Mouse (Mus musculus) ES-Bruce4 (cell line): ENCODE results near the gene Tcp10a.

Source experiments
- CTCF ChIP-seq: IDR thresholded peaks from one replicate; pipeline ENCODE4 v1.8.1; 2011; ENCODE audit warnings: low read depth, low read length
- POLR2A ChIP-seq: IDR thresholded peaks from one replicate; pipeline ENCODE4 v1.8.1; 2011; ENCODE audit warnings: low read length; ENCODE audit not compliant: insufficient read depth

- no peak for TF ChIP-seq CTCF
- no peak for TF ChIP-seq POLR2A
Observed at GRCm38 (mm10) chr17:7285292-7285691, 39.2 kb upstream of the Tcp10a start.
